Mouse (Mus musculus) large intestine, adult 2 months (tissue): ENCODE measurements around the gene Akap13. TPM values are rescaled to one million over a fixed set of nuclear protein-coding genes. Genes with fewer than 3 reads are reported as not detected.

Experiments used
- DNase-seq: peaks from one replicate; pipeline ENCODE4 v3.0.0-alpha.2; 2012; ENCODE audit warnings: low read depth, low spot score
- WGBS: fragments of 180-500 bp; shearing (Covaris S2); methylation state at CpG from one replicate; pipeline ENCODE4 v1.1.7; 2018; 5-methylcytosine and 5-hydroxymethylcytosine counted together
- polyA plus RNA-seq: library from polyadenylated mRNA; depleted of rRNA; stranded (reverse); fragments of >200 nt; gene quantifications from 2 replicates; pipeline ENCODE4 v1.2.3, GENCODE M21; 2012

Gene Akap13
- polyA plus RNA-seq, 1 experiment = 14.0 TPM

DNA sequence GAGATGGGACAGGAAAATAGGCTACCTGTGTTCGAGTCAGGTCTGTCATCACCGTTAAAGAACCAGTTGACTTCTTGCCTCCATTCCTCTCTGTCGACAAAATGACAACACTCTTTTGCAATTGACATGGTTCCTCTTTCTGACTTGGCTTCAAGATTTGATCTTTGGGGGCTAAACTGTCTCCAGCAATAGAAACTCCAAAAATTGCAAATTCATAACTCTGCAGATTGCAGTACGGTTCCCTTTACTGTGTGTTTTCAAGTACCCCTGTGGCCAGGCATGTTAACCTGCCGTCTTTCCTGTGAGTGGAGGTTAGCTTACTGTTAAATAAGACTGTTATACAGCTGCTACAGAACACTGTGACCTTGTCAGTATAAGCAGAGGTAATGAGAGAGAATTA is 244.5 kb downstream of the Akap13 start:
- WGBS = 83% methylated on average over 5 of the region's 5 CpGs
- no peak for DNase-seq

DNA sequence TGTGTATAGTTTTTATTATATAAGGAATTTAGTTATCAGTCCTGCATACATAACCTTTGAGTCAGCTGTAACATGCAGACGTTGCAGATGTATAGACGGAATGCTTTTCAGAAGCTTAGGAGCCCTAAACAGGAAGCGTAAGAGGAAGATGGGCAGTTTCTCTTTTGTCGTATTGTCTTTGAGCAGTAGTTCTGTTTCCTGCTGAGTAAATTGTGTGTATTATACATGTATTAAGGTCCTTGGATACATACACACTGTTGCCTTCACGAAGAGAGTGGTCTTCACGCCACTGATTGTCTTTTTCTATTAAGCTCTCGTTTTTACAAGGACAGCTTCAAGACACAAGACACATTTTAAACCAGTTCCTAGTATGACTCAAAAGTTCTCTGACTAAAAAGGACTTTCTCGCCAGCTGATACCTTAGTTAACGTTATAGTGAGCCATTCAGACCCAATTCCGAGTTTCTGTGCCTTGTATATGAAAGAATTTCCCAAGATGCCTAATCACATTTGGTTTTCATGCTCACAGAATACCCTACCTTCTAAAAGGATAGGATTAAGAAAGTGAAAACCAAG is 245.5 kb downstream of the Akap13 start:
- DNase-seq = no peak
- 78% methylated on average over 10 of the region's 10 CpGs for WGBS

DNA sequence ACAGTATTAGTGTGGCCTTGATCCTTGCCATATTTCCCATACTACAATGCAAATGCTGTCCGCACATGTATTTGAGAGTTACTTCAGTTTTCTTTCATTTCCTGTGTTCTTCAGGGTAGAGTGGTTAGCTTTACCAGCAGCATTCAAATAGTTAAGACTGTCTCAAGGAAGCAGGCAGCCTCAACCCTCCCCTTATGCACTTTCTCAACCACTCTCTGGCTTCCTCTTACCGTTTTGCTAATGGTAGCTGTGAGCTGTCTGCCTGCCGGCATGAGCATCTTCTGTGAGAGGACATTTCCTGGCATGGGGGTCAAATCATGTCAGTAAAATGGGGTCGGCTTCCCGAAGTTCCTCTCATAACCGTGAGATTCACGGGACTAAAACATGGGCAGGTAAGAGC is 246.4 kb downstream of the Akap13 start:
- DNase-seq = no peak
- WGBS = 73% methylated on average over 7 of the region's 7 CpGs

DNA sequence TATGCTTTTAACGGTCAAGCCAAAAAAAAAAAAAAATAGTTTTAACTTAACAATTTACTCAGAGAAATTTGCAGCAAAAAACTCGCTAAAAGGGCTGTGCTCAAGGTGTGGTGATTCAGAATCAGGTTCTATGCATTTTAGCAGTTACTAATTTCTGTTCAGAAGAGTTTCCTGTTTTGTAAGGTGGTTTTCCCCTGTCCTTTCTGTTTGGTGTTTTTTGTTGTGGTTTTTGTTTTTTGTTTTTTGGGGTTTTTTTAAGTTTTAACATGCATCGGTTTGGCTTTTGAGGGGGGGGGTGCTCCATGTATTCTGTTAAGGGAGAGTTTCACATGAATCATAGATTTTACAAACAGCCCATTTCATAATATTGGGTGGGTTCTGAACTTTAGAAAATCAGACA is 247.0 kb downstream of the Akap13 start:
- DNase-seq = no peak
- 79% methylated on average over 3 of the region's 3 CpGs for WGBS

DNA sequence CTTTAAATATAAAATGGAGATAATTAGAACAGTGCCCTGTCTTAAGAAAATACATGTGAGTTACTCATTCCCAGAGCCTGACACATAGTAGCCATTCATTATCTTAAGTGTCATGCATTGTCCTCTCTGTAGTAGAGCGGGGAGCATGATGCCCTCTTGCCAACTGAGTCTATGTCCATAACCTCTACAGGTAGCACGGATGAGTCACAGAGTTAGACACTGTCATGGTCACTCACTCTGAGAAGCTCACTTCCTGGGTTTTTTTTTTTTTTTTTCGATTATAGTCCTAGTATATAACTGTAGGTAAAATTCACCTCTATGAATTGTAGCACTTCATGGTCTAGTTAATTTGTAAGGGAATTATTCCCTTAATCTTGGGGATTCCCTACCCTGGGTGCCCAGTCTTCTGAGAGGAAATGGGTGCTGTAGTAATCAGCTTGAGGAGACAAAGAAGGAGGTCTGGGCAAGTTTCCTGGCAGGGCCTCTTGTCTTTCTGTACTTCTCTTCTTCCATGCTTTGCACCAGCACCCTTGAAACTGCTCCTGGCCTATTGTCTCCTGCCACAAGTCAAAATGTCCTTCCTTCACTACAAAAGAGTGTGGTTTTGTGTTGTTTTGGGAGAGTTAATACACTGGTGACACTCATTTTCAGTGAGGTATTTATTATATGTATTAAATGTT is 247.8 kb downstream of the Akap13 start:
- DNase-seq = no peak
- 73% methylated on average over 3 of the region's 3 CpGs for WGBS

DNA sequence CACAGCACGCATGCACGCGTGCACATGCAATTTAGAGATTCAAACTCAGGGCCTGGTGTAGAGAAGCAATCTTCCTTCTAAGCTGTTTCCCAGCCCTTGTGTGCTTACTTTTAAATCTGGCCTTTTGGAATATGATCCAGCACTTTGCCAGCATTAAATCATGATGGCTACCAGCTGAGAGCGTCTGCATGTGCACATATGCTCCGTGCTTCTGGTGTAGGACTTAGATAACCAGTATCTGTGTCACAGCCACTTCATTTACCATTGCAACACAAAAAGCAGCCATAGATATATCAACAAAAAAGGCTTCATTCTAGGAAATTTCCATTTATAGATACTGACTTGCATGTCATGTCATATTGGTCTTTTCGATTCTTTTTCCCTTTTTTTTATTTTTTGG is 249.5 kb downstream of the Akap13 start:
- WGBS = 92% methylated on average over 6 of the region's 6 CpGs
- DNase-seq = no peak

DNA sequence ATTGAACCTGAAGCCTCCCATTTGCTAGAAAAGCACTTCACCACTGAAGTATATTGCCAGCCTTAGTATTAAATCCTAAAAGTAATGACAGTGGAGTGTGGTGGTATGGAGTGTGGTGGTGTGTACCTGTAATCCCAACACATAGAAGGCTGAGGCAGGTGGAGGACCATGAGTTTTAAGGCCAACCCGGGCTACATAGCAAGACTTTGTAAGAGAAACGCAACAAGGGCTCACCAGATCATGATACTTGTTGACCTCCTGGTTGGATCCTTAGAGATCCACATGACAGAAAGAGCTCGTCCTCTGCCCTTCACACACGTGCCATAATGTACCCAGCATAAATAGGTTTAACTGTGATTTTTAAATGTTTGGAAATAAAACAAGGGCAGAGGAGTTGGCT is 254.6 kb downstream of the Akap13 start:
- 96% methylated on average over 4 of the region's 4 CpGs for WGBS
- no peak for DNase-seq

DNA sequence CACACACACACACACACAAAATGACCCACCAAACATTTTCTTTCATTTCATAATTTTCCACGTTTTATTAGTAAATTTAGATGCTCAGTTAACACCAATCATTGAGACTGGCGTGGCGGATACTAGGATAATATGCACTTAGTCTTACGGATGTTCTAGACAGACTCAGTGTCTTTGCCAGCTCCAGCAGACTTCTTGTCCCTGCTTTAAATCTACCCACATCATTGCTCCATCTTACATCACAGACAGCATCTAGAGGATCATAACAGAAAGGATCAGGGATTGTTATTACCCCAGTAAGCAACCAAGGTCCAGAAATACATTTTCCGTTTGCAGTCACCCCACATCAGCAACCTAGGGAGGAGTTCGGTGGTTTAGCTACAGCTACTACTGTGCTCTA is 255.6 kb downstream of the Akap13 start:
- 92% methylated on average over 6 of the region's 6 CpGs for WGBS

DNA sequence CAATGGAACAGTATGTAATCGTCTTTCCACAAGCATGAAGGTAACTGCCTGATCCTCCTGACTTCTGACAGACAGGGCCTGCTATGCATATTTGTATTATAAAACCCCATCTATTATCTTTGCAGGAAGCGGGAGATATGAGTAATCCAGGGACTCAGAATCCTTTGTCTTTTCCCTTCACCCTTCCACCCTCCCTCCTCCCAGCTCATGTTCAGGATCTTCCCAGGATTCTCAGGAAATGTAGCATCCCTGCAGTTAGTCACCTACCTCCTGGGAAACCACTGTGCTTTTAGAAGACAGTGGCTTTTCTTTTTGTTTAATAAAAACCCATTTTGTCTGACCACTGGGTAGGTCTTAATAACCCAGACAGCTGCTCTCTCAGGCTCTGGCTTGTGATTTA is 256.1 kb downstream of the Akap13 start:
- 75% methylated on average over 2 of the region's 2 CpGs for WGBS
- DNase-seq = no peak

More for the DNA sequence above, 255.6 kb downstream of the Akap13 start:
- DNase-seq = no peak

DNA sequence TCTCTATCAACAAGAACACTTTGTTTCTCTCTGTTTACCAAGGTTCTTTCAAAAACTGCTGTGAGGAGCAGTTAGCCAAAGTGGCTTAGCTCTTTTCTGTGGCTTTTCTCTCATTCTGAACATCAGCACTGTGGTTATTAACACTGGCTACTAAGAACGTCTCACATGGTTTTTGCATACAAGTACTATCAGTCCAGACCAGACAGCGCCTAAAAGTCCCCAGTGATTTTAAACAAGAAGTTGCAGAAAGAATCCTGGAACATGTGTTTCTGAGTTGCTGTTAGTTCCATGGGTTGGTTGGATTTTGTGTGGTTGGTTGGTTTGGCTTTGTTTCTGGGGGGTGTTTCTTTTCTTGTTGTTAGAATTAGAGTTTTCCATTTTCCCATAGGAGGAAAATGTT is 257.5 kb downstream of the Akap13 start:
- DNase-seq = no peak
- WGBS = 70% methylated on average over 2 of the region's 2 CpGs

DNA sequence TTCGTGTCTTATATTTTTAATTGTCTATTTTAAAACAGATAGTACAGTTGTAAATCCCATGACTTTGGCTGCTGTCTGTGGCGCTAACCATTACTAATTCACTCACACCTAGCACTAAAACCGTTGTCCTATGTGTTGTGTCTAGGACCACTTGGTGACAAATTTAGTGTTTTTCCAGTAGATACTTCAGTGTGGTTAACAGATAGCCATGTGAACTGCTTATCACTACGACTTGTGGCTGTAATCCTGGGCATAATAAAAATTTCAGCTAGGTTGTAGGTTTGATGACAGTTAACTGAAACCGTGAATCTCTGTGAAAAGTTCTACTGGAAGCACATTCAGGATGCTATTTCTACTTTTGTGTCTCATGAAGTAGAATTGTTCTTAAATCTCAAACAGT is 258.6 kb downstream of the Akap13 start:
- no peak for DNase-seq
- 79% methylated on average over 5 of the region's 5 CpGs for WGBS

DNA sequence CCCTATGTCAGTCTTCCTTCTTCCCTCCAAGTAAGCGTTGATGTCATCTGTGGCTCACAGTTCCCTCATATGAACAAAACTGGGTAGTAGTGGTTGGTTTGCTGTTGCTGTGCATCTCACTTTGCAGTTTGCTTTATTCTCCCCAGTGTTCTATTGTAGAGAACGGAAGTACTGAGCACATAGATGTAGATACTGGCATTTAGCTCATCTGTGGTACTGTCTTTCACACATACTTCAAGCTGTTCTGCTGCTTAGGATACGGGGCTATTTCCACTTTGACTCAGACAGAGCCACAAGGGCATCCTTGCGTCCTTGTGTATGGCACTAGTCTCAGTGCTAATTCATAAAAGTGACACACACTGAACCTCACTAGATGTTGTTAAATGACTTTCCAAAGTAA is 259.7 kb downstream of the Akap13 start:
- WGBS = 90% methylated on average over 4 of the region's 4 CpGs
- no peak for DNase-seq

DNA sequence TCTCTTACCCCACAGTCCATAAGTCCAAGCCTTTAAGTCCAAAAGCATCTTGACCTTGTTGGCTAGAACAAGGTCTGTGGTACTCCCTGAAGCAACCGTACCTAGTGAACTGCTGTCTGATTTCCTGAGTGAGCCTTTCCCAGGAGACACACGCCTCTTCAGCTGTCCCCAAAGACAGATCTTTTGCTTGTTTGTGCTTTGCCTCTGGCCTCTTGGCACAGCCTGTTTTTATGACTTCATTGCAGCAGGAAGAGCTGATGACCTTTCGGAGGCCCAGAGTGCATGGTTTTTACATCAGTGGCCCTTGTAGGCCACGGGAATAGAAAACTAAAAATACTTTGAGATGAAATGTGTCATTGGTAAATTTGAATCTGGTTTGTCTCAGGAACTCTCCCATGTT is 260.6 kb downstream of the Akap13 start:
- 17% methylated on average over 4 of the region's 4 CpGs for WGBS
- DNase-seq = no peak

DNA sequence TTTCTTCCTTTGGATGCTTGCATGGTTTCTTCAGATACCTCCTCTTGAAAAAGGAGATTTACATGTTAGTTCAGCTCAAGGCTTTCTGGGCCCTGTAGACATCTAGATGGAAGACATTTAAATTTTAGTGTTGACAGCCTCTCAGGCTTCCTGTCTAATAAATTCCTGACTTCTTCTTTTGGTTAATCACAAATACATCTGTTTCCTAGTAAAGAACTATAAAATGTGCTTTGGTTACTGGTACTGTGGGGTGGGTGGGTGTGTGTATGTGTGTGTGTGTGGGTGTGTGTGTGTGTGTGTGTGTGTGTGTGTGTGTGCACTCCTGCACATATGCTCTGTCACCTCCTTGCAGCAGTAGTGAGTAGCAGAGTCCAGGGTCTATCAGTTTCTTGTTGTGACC is 262.0 kb downstream of the Akap13 start:
- no peak for DNase-seq

DNA sequence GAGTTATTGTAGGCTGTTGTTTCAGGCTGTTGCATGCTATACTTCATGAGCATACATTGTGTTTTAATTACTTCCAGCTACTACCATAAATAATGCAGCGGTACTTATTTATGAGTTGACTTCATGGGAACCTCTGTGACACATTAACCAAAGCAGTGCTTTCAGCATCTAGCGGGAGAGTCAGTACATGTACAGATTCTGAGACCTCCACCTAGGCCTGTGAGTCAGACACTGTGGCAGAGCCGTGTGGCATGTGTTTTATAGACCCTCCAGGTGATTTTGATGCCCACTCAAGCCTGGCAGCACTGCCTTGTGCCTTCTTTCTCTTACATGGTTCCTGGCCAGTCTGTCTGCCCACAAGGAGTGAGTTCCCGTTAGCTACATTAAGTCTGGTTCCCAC is 266.0 kb downstream of the Akap13 start:
- WGBS = 77% methylated on average over 4 of the region's 4 CpGs
- no peak for DNase-seq

DNA sequence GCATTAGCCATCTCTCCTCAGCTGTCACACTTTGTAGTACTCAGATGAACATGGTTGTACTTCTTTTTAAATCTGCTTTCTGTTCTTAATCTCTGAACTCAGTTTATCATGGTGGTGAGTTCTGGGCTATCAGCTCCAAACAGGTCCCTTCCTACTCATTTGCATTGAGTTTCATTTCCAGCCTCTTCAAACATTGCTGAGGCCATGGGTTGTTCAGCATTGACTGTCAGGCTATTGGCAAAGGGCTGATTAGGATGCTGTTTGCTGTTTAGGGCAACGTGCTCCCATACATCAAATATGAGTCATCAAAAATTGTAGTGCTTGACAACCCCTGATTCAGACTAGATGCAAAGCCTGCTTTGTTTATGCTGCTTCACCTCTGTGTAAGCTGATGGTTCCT is 268.7 kb downstream of the Akap13 start:
- 86% methylated on average over 1 of the region's 1 CpGs for WGBS
- DNase-seq = no peak

DNA sequence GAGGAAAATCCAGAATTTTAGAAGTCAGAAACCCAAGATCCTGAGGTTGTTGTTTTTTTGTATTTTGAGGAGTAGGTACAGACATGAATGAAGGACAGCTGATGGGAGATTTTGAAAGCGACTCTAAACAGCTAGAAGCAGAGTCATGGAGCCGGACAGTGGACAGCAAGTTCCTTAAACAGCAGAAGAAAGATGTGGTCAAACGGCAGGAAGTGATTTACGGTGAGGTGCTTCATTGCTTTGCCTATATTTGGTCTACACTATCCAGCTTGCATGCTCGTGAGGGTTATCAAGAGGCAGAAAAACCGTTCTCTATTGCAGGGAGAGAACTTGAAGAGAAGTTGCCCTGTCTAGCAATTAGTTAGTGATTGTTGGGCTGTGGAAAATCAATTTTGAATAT is 270.6 kb downstream of the Akap13 start:
- DNase-seq = no peak
- 72% methylated on average over 6 of the region's 6 CpGs for WGBS

DNA sequence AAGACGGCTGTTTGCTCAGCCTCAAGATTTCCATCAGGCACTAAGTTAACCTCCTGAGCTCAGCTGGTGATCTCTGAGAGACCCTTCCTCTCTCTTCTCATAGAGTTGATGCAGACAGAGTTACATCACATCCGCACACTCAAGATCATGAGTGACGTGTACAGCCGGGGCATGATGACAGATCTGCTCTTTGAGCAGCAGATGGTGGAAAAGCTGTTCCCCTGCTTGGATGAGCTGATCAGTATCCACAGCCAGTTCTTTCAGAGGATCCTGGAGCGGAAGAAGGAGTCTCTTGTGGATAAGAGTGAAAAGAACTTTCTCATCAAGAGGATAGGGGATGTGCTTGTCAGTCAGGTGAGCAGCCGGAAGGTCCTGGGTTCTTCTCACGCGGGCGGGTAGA is 271.5 kb downstream of the Akap13 start:
- WGBS = 95% methylated on average over 9 of the region's 9 CpGs

DNA sequence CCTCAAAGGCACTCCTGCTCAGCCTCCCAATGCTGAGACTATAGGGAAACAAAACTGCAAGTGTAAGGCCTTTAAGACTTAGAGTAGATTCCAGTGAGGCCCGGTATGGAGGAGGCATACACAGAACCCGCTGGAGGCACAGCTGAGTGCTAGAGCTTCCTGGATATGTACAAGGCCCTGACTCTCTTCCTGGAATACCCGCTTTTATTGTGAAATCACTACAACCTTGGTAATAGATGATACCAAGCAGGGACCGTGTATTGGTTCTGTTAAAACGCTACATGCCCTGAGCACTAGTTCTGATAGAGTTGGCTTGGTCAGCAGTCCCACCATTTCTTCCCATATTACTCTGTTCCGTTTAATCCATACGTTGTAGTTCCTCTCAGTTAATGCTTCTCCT is 274.3 kb downstream of the Akap13 start:
- DNase-seq = no peak
- WGBS = 92% methylated on average over 7 of the region's 7 CpGs

More for the DNA sequence above, 271.5 kb downstream of the Akap13 start:
- no peak for DNase-seq

DNA sequence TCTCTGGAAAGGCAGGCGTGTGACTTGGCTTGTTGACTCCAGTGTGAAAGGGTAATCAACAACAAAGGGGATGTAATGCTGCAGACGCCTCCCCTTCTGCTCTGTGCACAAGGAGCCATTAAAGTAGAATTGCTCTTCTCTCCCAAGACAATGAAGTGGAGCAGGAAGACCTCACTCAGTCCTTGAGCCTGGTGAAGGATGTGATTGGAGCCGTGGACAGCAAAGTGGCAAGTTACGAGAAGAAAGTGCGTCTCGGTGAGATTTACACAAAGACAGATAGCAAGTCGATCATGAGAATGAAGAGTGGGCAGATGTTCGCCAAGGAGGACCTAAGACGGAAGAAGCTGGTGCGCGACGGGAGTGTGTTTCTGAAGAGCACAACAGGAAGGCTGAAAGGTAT is 274.9 kb downstream of the Akap13 start:
- WGBS = 90% methylated on average over 12 of the region's 12 CpGs
- DNase-seq = no peak

DNA sequence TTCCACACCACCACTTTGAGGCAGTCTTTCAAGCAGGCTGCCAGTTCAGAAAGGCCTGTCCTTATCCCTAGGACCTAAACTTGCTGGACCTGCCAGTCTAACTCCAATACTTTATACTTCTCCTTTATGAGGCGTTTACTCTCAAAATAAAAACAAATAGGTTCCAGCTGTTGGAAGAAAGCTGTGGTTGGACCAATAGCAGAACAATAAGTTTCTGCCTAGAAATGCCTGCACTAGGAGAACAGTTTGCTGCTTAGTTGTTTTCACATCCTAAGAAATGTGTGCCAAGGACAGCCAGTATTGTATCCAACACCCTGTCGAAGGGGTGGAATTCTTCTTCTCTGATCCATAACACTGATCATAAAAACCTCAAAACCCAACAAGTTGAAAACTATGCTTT is 276.6 kb downstream of the Akap13 start:
- DNase-seq = no peak
- 78% methylated on average over 2 of the region's 2 CpGs for WGBS

DNA sequence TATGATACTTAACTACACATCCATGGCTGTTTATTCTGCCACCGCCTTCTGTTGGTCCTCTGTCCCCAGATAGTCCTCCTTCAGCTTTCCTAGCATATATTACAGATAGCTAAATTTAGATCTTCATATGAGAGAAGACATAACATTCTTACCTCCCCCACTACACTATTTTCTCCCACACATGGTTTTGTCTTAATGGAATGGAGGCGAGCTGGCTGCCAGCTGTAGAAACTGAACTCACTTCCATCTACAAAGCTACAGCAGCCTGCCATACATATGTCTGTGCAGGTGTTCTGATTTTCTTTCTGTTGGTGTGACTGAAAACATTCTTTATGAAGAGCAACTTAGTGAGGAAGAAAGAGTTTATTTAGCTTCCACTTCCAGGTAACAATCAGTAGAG is 277.8 kb downstream of the Akap13 start:
- no peak for DNase-seq
- WGBS = 96% methylated on average over 2 of the region's 2 CpGs
